Mouse (Mus musculus) embryonic fibroblast, embryonic 13.5 days (primary cell): ENCODE measurements around the gene Itgax.

ENCODE experiments used
- CTCF ChIP-seq: IDR thresholded peaks from 2 replicates; pipeline ENCODE4 v1.5.1; 2011; ENCODE audit warnings: mild to moderate bottlenecking, control low read depth, low read length, moderate library complexity, borderline replicate concordance; ENCODE audit not compliant: insufficient read depth
- POLR2A ChIP-seq: IDR thresholded peaks from 2 replicates; pipeline ENCODE4 v1.6.1; 2011; ENCODE audit warnings: low read depth, mild to moderate bottlenecking, control low read depth, low read length, moderate library complexity

GRCm38 (mm10) chr7:128116396-128116795, 13.0 kb upstream of the Itgax start:
- TF ChIP-seq CTCF, result no peak
- no peak for TF ChIP-seq POLR2A
